Mouse (Mus musculus) kidney, postnatal 36 days (tissue): ENCODE data around the gene Aadacl2.

Experiments used
- DNase-seq, 2 experiments: peaks; one replicate each; pipeline ENCODE4 v3.0.0; 2021 to 2022; ENCODE audit warnings: mixed read lengths in 2 of 2

Gene Aadacl2

GRCm38 (mm10) chr3:60006443-60006842 is at the start of gene Aadacl2:
Gene Aadacl2 (plus strand): TSS chr3:60006743.
- DNase-seq, result no peak

- DNase-seq, result no peak
Measured at GRCm38 (mm10) chr3:59970891-59971290, 35.7 kb upstream of the Aadacl2 start.

GRCm38 (mm10) chr3:59974591-59974990 is 32.0 kb upstream of the Aadacl2 start:
- no peak for DNase-seq

GRCm38 (mm10) chr3:60003622-60004021 is 2.9 kb upstream of the Aadacl2 start:
- no peak for DNase-seq

GRCm38 (mm10) chr3:60025417-60025816 is 18.9 kb downstream of the Aadacl2 start, which contains the start of gene Aadac:
Gene Aadac (plus strand): TSS chr3:60025717.
- no peak for DNase-seq

- peak; percentile 4 to 68 for DNase-seq
Measured at GRCm38 (mm10) chr3:60031511-60031910, 25.0 kb downstream of the Aadacl2 start.

- peak in 1 of 2 experiments; percentile 41 for DNase-seq
Measured at GRCm38 (mm10) chr3:60046221-60046913, 39.8 kb downstream of the Aadacl2 start.

- no peak for DNase-seq
Measured at GRCm38 (mm10) chr3:60053231-60053927, 46.8 kb downstream of the Aadacl2 start.

GRCm38 (mm10) chr3:60053931-60054330 is 47.4 kb downstream of the Aadacl2 start:
- DNase-seq, result no peak

GRCm38 (mm10) chr3:60056451-60056850 is 49.9 kb downstream of the Aadacl2 start:
- peak; percentile 20 to 31 for DNase-seq

- DNase-seq, result no peak
Measured at GRCm38 (mm10) chr3:60057070-60057808, 50.7 kb downstream of the Aadacl2 start.

GRCm38 (mm10) chr3:60057809-60058082 is 51.2 kb downstream of the Aadacl2 start:
- DNase-seq, result no peak
